Mouse (Mus musculus) thymus, postnatal 0 days (tissue): ENCODE results near the gene Cdv3. TPM values are rescaled to one million over a fixed set of nuclear protein-coding genes. Genes with fewer than 3 reads are reported as not detected.
"Not testable (repeated sequence)": the region's sequence is repeated elsewhere in the genome, so short reads cannot be mapped to it uniquely, and the experiment has no call there.

ENCODE experiments used
- DNase-seq: peaks from one replicate; pipeline ENCODE4 v3.0.0-alpha.2; 2015; ENCODE audit warnings: low spot score
- polyA plus RNA-seq: library from polyadenylated mRNA; unstranded; fragments of >200 nt; fragmentation: Nextera tagmentation; extraction: Ambion mirVana; gene quantifications from 2 replicates; pipeline ENCODE4 v1.2.1, GENCODE M21; 2015

Gene Cdv3
- polyA plus RNA-seq, 1 experiment from 2014 or later = 129 TPM

DNA sequence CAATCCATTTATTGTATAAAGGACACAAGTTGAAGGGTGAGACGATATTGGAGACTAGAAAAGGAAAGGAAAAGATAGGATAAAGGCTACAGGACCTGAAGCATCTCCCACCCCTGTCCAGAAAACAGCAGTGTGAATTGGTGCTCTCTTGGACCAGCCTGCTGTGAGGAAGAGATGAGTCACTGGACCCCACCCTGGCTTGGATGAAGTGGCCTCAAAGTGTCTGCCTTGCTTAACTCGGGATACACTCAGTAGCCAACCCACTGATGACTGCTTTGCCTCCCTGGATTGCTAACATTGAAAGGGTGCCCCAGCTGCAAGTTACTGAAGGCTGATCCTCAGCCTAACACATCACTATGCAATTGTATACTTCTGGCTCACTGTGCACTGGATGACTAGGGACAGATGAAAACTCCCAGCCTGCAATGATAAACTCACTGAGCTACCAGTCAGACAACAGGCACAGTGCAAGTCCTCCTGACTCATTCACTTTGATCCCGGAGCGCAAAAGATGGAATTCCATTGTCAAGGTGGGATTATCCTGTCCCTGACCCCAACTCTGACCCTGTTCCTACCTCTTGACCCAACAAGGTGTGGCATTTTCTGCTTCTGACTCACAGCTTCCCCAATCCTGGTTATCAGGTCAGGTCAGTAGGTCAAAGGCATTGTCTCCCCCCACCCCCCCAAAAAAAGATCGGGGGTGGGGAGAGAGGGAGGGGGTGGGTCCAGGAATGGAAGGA lies 6.8 kb upstream of the Cdv3 start:
- DNase-seq = peak; percentile 1

DNA sequence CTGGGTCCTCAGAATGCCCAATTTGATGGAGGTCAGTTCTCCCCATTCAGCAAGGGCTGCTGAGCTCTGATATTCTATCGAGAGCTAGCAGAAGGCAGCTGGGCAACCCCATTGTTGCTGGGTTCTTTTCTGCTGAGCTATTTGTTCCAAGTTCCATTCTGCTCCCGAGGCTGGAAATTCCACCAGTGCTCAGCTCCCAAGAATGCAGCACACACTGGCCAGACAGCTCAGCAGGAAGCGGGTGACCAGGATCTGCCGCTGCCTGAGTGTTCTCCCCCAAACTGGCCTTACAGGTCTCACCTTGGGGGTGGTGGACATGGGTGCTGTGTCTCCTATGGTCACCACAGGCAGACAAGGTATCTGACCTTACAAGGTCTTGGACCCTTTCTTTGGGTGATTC lies 4.3 kb upstream of the Cdv3 start:
- no peak for DNase-seq

DNA sequence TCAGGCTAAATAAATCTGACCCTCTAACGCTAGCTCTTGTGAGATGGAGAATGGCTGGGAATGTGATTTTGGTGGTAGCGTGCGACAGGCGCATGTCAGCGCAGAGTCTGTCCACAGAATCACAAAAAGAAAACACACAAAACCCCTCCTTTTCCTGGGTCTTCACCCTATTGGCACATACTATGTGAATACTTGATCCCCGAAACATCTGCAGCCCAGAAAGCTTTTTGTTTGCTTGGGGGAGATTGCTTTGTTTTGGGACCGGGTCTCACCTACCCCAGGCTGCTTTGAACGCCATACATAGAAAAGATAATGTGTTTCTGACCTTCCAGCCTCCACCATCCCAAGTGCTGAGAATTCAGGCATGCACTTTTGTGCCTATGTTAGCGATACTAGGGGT lies 716 bp upstream of the Cdv3 start:
- DNase-seq = no peak

DNA sequence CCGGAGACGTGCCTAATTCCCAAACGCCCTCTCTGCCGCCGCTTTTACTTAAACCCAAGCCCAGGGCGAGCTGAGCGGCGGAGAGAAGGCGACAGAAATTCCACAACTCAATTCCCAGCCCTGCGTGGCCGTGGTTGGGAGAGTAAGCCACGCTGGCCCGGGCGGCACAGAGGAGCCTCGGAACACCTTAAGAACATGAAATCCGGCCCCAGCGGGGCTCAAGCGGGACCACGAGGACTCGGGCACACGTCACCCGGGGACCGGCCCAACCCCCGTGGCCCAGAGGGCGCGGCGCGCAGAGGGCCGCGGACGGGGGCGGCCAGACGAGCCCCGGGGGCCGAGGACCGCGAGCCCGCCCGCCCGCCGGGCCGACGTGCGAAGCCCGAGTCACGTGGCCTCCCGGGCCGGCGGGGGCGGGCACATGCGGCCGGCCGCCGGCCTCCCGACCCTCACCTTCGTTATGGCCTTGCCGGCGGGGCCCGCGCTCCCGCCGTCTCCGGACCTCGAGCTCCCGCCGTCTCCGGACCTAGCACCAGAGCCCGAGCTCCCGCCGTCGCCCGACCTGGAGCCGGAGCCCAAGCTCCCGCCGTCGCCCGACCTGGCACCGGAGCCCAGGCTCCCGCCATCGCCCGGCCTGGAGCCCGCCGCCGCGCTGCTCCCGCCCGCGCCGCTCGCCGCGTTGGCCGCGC lies 895 bp downstream of the Cdv3 start:
- peak; percentile 38 for DNase-seq

DNA sequence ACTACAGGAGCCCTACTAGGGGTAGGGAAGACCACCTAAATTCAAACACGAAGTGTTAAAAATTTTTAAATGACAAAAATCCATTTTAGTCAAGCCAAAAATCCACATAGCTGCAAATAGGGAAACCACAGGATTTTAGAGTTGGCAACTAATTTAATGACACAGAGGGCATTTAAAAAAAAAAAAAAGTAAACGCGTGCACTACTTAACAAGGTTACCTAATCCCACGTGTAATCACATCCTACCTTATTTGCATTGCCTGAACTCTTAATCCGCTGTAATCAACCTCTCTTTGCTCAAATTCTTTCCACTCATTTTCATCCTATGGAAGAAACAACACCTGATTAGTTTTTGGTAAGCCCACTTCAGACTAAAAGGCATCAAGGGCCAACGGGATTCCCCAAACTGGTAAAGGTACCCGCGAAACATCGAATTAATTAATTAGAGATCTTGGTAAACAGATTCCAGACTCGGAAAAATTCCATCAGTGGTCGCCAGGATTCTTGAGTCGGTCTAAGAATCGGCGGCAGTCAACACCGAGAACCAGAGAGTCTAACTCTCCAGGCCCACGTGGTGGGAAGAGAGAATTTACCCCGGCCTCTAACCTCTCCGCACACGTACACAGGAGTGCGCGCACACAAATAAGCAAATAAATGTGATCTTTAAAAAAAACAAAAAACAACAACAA lies 1.8 kb downstream of the Cdv3 start:
- no peak for DNase-seq

DNA sequence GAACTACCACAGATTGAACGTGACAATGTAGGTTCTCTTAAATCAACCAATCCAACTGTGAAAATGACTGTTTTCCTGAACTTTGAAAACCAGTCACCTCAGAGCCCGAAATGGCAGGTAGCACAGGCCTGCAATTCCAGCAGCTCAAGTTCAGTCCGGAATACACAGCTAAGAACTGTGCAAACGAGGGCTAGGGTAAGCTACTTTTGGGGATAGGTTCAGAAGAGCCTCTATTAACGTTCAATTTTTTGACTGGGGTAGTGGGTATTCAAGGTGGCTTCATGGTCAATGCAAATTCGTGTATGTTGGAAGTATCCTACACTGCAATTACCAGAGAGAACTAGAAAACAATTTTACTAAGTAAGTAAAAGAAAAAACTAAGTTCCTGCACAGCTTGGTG lies 2.6 kb downstream of the Cdv3 start:
- no peak for DNase-seq

DNA sequence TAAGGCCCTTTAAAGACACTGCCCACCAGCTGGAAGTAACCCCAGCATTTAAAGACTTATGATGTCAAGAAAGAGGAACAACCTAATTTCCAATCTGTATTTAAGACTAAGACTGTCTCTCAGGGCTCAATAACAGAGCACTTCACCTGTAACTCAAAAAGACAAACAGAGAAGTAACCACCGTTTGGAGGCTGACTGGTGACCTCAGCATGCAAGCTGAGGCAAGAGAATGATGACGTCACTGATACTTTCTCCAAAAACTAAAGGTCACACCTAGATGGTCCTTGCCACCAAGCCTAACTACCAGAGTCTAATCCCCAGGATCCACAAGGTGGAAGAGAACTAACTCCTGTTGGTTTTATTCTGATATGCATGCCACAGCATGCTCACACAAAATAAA lies 5.0 kb downstream of the Cdv3 start:
- no peak for DNase-seq

DNA sequence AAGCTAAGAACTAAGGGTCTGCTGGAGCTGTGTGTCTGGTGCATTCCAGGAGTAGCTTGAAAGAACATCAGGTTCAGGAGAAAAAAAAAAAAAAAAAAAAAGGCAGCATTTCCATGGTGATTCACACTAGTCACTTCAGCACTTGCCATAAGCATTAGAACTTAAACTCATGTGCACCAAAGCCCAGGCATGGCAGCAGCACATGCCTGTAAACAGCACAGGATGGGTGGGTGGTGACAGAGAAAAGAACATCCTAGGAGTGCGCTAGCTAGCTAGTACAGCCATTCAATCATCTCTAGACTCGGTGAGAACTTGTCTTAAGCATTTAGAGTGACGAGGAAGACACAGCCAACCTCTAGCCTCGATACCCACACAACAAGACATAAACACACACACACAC lies 7.1 kb downstream of the Cdv3 start:
- DNase-seq = no peak

DNA sequence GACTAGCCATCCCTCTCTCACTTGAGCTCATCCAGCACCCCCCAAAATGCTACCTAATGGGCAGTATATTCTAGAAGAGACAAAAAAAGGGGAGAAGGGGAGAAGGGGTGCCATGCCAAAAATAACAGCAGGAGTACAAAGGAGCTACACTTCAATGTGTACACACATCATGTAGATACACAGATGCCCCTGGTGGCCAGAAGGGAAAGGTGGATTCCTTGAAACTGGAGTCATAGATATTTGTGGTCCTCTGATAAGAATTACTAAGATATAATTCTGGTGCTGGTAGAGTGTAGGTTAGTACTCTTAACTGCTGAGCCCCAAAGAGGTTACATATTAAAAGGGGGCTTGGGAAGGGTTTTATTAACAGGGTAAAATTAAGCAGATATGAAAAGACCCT lies 7.7 kb downstream of the Cdv3 start:
- DNase-seq = no peak

DNA sequence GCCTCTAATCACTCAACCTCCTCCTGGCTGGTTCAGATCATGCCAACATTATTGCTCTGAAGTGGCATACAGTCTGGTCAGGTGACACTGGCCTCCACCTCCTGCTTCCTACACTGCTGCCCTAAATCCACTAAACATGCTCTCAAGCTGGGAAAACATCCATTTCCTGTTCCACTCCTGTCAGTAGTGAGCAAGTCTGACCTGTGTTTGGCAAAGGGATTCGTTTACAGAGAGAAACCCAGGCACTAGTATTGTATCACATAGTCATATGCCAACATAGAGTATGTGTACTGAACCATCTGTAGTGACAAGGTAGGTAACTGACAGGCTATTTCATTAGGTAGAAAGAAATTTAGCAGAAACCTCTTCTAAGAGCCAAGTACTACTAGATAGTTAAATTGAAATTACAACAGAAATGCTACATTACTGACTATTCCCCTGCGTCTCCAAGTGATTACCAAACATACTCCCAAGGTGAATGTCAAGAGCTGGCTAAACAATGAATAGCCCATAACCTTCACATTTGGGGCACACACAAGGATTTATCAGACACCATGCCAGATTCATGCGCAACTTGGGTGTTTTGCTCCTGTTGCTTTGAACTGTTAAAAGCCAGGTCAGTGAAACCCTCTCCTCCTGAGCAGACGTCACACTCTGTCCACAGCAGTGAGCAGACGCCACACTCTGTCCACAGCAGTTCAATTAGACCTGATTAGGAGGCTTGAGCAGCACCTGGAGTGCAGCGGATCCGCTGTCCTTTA lies 12.0 kb downstream of the Cdv3 start:
- DNase-seq = not testable (repeated sequence)

DNA sequence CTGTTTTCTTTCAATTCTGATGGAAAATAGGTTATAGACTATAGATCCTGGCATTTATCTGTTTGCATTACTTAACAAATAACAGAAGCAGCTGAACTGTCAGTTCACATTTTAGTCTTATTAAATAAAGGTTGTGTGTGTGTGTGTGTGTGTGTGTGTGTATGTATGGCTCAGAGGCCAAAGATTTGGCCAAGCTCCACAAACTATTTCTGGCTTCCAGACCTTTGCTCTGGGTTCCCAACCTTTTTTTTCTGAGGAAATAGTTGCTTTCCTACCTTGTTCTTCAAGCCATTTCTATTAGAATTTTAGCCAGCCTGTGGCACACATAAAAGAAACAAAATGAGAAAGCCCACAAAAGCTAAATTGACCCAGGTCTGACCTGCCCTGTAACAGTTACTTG lies 16.8 kb downstream of the Cdv3 start:
- DNase-seq = no peak

DNA sequence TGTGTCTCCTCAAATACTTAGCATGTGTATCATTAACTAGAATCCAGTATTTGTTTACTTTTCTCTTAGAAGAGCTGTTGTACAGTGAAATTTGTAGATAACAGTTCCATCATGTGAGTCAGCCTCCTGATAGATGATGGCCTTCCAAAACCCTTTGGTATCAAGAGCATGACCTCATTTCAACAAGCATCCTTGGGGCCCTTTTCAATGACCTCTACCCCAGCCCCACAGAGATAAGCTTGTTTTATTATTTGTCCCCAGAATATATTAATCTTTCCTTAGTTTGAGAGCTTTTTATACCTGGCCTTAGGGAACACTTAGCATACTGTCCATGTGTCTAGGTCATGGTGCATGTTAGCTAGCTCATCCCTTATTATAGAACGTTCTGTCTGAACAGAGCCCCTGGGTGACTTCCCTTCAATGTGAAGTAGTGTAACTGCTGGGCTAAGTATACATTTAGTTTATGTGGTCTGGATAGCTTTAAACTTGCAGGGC lies 17.6 kb downstream of the Cdv3 start:
- DNase-seq = no peak

DNA sequence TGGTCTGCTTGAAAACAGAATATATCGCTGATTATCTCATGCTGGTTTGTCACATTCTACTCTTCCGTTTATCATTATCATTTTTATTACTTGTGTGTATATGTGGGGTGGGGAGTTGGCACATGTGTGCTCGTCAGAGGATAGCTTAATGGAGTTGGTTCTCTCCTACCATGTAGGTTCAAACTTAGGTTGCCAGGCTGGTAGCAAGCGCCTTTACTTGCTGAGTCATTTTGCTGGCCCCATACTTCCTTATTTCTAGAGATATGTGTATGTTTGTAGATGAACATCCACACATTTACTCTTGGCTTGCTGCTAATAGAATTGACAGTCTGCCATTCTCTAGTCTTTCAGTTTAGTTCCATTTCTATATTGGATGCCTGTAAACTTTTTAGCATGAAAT lies 18.6 kb downstream of the Cdv3 start:
- no peak for DNase-seq

DNA sequence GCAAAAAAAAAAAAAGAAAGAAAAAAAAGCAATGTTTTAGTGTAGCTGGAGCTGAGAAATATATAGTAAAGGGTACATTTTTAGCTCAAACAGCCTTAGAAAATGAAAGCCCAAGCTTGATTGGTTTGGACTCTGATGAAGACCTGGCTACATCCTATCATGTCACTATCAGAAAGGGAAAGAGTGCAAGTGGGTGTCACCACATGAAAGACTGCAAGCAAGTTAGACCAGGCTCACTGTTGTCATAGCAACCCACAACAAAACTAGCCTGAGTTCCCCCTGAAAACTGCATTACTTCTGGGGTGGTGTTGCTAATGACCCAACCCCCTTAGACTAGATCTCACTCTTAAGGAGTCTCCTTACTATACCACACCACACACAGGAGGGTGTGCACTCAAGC lies 28.7 kb downstream of the Cdv3 start:
- no peak for DNase-seq

DNA sequence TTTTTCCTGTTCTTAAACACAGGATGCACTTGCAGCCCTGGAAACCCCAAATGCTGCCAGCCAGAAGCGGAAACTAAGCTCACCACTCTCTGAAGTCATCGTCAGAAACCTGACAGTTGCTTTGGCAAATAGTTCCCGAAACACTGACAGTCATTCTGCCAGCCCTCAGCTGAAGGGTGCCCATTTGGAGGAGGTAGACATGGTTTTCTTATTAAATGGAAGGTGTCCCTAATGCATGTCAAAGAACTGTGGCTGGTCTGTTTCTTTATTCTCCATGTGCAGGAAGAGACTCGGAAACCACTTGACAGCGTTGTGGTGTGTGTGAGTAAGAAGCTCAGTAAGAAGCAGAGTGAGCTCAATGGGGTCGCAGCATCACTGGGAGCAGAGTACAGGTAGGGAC lies 33.0 kb downstream of the Cdv3 start:
- no peak for DNase-seq

DNA sequence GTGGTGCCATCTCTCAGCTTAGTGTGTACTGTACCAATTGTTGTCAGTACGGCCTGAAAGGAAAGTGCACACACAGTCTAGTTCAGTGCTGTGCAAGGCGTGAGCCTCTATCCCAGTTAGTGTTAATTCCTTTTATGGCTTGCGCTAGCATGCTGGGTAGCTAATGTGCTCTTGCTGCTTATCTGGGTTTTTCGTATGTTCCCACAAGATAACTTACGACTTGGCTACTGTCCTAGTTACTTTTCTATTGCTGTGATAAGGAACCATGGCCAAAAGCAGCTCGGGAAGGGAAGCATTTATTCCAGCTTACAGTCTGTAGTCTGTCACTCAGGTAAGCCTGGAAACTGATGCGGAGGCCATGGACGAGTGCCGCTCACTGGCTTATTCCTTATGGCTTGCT lies 39.2 kb downstream of the Cdv3 start:
- DNase-seq = no peak

DNA sequence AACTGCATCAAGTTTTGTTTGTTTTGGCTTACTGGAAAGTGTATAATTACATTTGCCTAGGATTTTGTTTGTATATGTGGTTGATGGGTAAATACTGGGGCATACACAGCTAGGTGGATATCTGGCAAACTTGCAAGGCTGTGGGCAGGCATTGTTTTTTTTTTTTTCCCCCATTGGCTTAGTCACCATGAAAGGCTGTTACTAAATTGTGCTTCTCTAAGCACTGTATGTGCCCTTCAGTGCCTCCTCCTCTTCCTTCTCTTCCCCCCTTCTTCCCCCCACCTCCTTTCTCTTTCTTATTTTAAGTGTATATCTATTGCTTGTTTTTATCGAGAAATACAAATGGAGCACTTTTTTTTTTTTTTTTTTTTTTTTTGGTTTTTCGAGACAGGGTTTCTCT lies 41.0 kb downstream of the Cdv3 start:
- DNase-seq = no peak

DNA sequence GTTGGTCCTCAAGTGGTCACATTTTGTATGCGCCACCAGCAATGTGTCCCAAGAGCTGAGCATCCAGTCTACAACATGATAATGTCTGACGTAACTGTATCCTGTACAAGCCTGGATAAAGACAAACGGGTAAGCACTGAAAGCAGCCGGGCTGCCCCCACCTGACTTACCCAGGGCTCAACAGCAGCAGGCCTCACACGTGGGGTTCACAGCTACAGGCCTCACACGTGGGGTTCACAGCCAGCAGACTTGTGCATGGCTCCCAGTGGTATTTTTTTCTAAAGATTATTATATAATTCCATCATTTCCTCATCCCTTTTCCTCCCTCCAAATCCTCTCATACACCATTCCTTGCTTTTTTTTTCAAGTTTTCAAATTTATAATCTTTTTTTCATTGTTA lies 55.8 kb downstream of the Cdv3 start:
- DNase-seq = no peak

DNA sequence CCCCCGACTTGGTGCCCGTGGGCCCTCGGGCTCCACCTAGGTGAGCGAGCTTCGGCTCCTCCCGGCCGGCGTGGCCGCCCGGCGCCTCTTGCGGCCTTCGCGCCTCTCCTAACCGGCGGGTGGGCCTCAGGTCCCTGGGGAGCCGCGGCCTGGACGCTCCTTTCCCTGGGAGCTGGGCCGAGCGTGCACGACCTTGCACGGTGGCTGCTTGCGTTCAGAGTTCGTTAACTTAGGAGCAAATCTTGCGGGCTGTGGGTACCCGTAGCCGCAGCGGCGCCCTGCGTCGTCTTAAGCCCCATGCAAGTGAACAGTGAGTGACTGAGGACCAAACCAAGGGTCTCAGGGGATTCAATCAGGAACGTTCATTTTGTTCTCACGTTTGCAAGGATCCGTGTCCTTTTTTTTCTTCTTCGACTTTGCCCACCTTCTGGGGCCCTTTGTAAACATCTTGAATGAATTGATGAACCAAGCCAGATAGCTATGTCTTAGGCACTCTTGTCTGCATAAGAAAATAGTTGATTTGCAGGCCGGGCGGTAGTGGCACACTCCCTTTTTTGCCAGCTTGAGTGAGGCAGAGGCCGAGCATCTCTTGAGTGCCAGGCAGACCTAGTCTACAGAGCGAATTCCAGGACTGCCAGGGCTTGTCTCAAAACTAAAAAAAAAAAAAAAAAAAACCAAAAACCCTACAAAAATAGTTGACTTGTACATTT lies 60.2 kb downstream of the Cdv3 start:
- DNase-seq = no peak

DNA sequence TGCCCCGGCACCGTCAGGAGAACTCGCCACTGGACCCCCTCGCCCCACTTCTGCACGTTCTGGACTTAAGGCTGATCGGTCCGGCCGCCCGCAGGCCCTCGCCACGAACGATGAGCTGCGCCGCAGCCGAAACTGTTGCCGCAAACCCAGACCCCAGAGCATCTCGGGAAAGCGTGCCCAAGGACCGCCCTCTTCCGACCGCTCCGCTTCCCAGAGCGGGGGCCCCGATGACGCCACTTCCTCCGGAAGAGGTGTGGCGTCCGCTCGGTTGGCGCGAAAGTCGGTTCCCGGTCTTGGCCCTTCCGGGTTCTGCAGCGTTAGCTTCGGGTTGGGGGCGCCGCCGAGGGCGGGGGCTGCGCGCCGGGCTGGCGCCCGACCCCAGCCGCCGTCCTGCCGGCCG lies 60.7 kb downstream of the Cdv3 start, which contains the start of the genes 1300017J02Rik and Topbp1:
Gene 1300017J02Rik, minus strand, starts transcription at position 156 of the 400 bp plus-strand sequence.
Gene Topbp1, plus strand, starts transcription at position 289 of the 400 bp plus-strand sequence.
- DNase-seq = peak; percentile 95
